Mouse (Mus musculus) kidney, embryonic 16.5 days (tissue): Measurements from ENCODE around the gene Prdx5. TPM values are rescaled to one million over a fixed set of nuclear protein-coding genes. Genes with fewer than 3 reads are reported as not detected.

Experiments
- ATAC-seq: fragments of 200-750 bp; cut with Nextera tagmentation; 2 replicates; pipeline ENCODE4 v1.8.0; 2017; ENCODE audit warnings: moderate TSS enrichment; ENCODE audit not compliant: low FRiP score, low TSS enrichment
- H3K27ac ChIP-seq: fragments of 300-500 bp; sonication (generic); 2 replicates; pipeline ENCODE4 v1.5.1; 2014; ENCODE audit warnings: low read length
- H3K27me3 ChIP-seq: fragments of 300-500 bp; sonication (generic); 2 replicates; pipeline ENCODE4 v1.6.1; 2014; ENCODE audit warnings: low read length, control low read depth, mixed read lengths; ENCODE audit not compliant: insufficient read depth
- H3K36me3 ChIP-seq: fragments of 300-500 bp; sonication (generic); 2 replicates; pipeline ENCODE4 v1.6.1; 2014; ENCODE audit warnings: low read length, control low read depth, mixed read lengths; ENCODE audit not compliant: insufficient read depth
- H3K4me1 ChIP-seq: fragments of 300-500 bp; sonication (generic); 2 replicates; pipeline ENCODE4 v1.6.1; 2014; ENCODE audit warnings: low read length, control low read depth, mixed read lengths; ENCODE audit not compliant: insufficient read depth
- H3K4me2 ChIP-seq: fragments of 300-500 bp; sonication (generic); replicated peaks from 2 replicates; pipeline ENCODE4 v1.6.1; 2014; ENCODE audit warnings: low read depth, low read length
- H3K4me3 ChIP-seq: fragments of 300-500 bp; sonication (generic); 2 replicates; pipeline ENCODE4 v1.5.1; 2014; ENCODE audit warnings: mild to moderate bottlenecking, low read length
- H3K9ac ChIP-seq: fragments of 300-500 bp; sonication (generic); replicated peaks from 2 replicates; pipeline ENCODE4 v1.6.1; 2014; ENCODE audit warnings: low read length
- H3K9me3 ChIP-seq: fragments of 300-500 bp; sonication (generic); 2 replicates; pipeline ENCODE4 v1.6.1; 2016; ENCODE audit warnings: low read length, control low read depth
- WGBS: fragments of 180-500 bp; shearing (Covaris S2); extraction: QIAGEN DNeasy Blood & Tissue Kit; methylation state at CpG from one replicate; pipeline ENCODE4 v1.1.7; 2014; 5-methylcytosine and 5-hydroxymethylcytosine counted together
- polyA plus RNA-seq: library from polyadenylated mRNA; unstranded; fragments of >200 nt; fragmentation: Nextera tagmentation; extraction: Ambion mirVana; gene quantifications from 2 replicates; pipeline ENCODE4 v1.2.1, GENCODE M21; 2015

Prdx5 gene
- polyA plus RNA-seq, 1 experiment from 2014 or later = 350 TPM

- Histone ChIP-seq H3K9ac (peak overlapping the region; percentile 81; the same call in 1 of the 2 replicates), H3K27me3 (no peaks in the 10 kb centered on the region), H3K4me3 (no peak overlapping the region), H3K4me1 (peaks cover 18% of the 10 kb centered on the region), H3K4me2 (no peak overlapping the region), H3K36me3 (peaks cover 11% of the 10 kb centered on the region), H3K27ac (no peak overlapping the region), H3K9me3 (no peaks in the 10 kb centered on the region)
- ATAC-seq = no peak
- 89% methylated on average over 5 of the region's 5 CpGs for WGBS
Measured at GRCm38 (mm10) chr19:6949532-6949931, 39.6 kb upstream of the Prdx5 start.

- 83% methylated on average over 4 of the region's 4 CpGs for WGBS
- no peak overlapping the region for H3K27ac ChIP-seq
- H3K27me3 ChIP-seq = no peaks in the 10 kb centered on the region
- peaks cover 5% of the 10 kb centered on the region; the same call in 1 of the 2 replicates for H3K36me3 ChIP-seq
- H3K9me3 ChIP-seq = no peaks in the 10 kb centered on the region
- peaks cover 17% of the 10 kb centered on the region for H3K4me1 ChIP-seq
- ATAC-seq = no peak
- H3K4me3 ChIP-seq = no peak overlapping the region
- no peak overlapping the region for H3K9ac ChIP-seq
- no peak overlapping the region for H3K4me2 ChIP-seq
Measured at GRCm38 (mm10) chr19:6948186-6948585, 38.3 kb upstream of the Prdx5 start.

GRCm38 (mm10) chr19:6947742-6948141, 37.8 kb upstream of the Prdx5 start:
- ATAC-seq = no peak
- no peaks in the 10 kb centered on the region for H3K9me3 ChIP-seq
- no peaks in the 10 kb centered on the region for H3K27me3 ChIP-seq
- no peak overlapping the region for H3K4me3 ChIP-seq
- H3K9ac ChIP-seq = no peak overlapping the region
- peaks cover 5% of the 10 kb centered on the region; the same call in 1 of the 2 replicates for H3K36me3 ChIP-seq
- H3K4me2 ChIP-seq = no peak overlapping the region
- H3K4me1 ChIP-seq = peaks cover 17% of the 10 kb centered on the region
- WGBS = 51% methylated on average over 4 of the region's 4 CpGs
- H3K27ac ChIP-seq = no peak overlapping the region

- H3K27me3 ChIP-seq = no peaks in the 10 kb centered on the region
- no peaks in the 10 kb centered on the region for H3K9me3 ChIP-seq
- H3K27ac ChIP-seq = no peak overlapping the region
- no peak overlapping the region for H3K9ac ChIP-seq
- H3K4me2 ChIP-seq = no peak overlapping the region
- ATAC-seq = no peak
- H3K4me3 ChIP-seq = no peak overlapping the region
- peaks cover 5% of the 10 kb centered on the region; the same call in 1 of the 2 replicates for H3K36me3 ChIP-seq
- WGBS = 94% methylated on average over 6 of the region's 6 CpGs
- peaks cover 19% of the 10 kb centered on the region for H3K4me1 ChIP-seq
Measured at GRCm38 (mm10) chr19:6943709-6944108, 33.8 kb upstream of the Prdx5 start.

GRCm38 (mm10) chr19:6942764-6943163, 32.9 kb upstream of the Prdx5 start:
- 0 out of 2 replicates have a peak, but pooled peaks have one; percentile 2 for ATAC-seq
- WGBS = 27% methylated on average over 5 of the region's 5 CpGs

GRCm38 (mm10) chr19:6942249-6942691, 32.4 kb upstream of the Prdx5 start, which contains the start of gene Gpr137:
Gene Gpr137, minus strand, starts transcription at chr19:6942480.
- WGBS = under 1% methylated on average over 27 of the region's 27 CpGs
- peak within 1 kb of the TSS; percentile 98 for H3K4me2 ChIP-seq
- H3K27me3 ChIP-seq = no peaks in the 10 kb centered on the region
- no peaks in the 10 kb centered on the region for H3K9me3 ChIP-seq
- peak within 1 kb of the TSS; percentile 87 for H3K4me3 ChIP-seq
- peak within 1 kb of the TSS; percentile 96 for H3K9ac ChIP-seq
- peaks cover 28% of the 10 kb centered on the region for H3K4me1 ChIP-seq
- H3K36me3 ChIP-seq = no peaks in the 10 kb centered on the region
- peak; percentile 92 for ATAC-seq
- peak within 1 kb of the TSS; percentile 97 for H3K27ac ChIP-seq

More at GRCm38 (mm10) chr19:6942764-6943163, 32.9 kb upstream of the Prdx5 start:
- Histone ChIP-seq H3K9me3 (no peaks in the 10 kb centered on the region), H3K9ac (peak overlapping the region; percentile 96), H3K4me3 (peak overlapping the region; percentile 87), H3K27me3 (no peaks in the 10 kb centered on the region), H3K4me2 (peak overlapping the region; percentile 98), H3K36me3 (no peaks in the 10 kb centered on the region), H3K4me1 (peaks cover 24% of the 10 kb centered on the region), H3K27ac (peak overlapping the region; percentile 97)

GRCm38 (mm10) chr19:6941372-6942248, 31.7 kb upstream of the Prdx5 start, which contains the start of gene Bad:
Gene Bad, plus strand, starts transcription at chr19:6941861.
- peak; percentile 80 for ATAC-seq
- H3K4me1 ChIP-seq = peaks cover 28% of the 10 kb centered on the region
- H3K9me3 ChIP-seq = no peaks in the 10 kb centered on the region
- peak within 1 kb of the TSS; percentile 98 for H3K4me2 ChIP-seq
- no peaks in the 10 kb centered on the region for H3K27me3 ChIP-seq
- WGBS = under 1% methylated on average over 83 of the region's 83 CpGs
- peak within 1 kb of the TSS; percentile 97 for H3K27ac ChIP-seq
- H3K4me3 ChIP-seq = peak within 1 kb of the TSS; percentile 87
- H3K9ac ChIP-seq = peak within 1 kb of the TSS; percentile 96
- H3K36me3 ChIP-seq = no peaks in the 10 kb centered on the region

GRCm38 (mm10) chr19:6940396-6941351, 30.8 kb upstream of the Prdx5 start:
- 18% methylated on average over 29 of the region's 29 CpGs for WGBS

More at GRCm38 (mm10) chr19:6940396-6941351, 30.8 kb upstream of the Prdx5 start:
- Histone ChIP-seq H3K9ac (peak overlapping the region; percentile 96), H3K27me3 (peaks cover 7% of the 10 kb centered on the region), H3K4me1 (peaks cover 28% of the 10 kb centered on the region), H3K27ac (peak overlapping the region; percentile 50; the same call in 1 of the 2 replicates), H3K4me2 (peak overlapping the region; percentile 98), H3K4me3 (peak overlapping the region; percentile 87), H3K36me3 (no peaks in the 10 kb centered on the region), H3K9me3 (no peaks in the 10 kb centered on the region)
- peak; percentile 13; the same call in 1 of the 2 replicates for ATAC-seq
